Mouse (Mus musculus) activated CD4-positive, CD25-positive, alpha-beta regulatory T cell, adult 9 weeks (primary cell): ENCODE measurements around the gene Shmt2. TPM values are rescaled to one million over a fixed set of nuclear protein-coding genes. Genes with fewer than 3 reads are reported as not detected.

Experiments used
- polyA plus RNA-seq: library from polyadenylated mRNA; unstranded; fragments of 100-300 nt; shearing (Covaris generic); gene quantifications from one replicate; pipeline ENCODE4 v1.2.1, GENCODE M21; 2017

Gene Shmt2
- polyA plus RNA-seq, result 95.5 TPM

GRCm38 (mm10) chr10:127522088-127522581, at the start of gene Shmt2:
TSS of gene Shmt2 (minus strand) at chr10:127522444.

GRCm38 (mm10) chr10:127534036-127534928, 12.0 kb upstream of the Shmt2 start, which contains the start of gene Nxph4:
TSS of gene Nxph4 (minus strand) at chr10:127534559.

GRCm38 (mm10) chr10:127514764-127515163, 7.5 kb downstream of the Shmt2 start, which contains the start of gene Ndufa4l2:
TSS of gene Ndufa4l2 (plus strand) at chr10:127514967.

GRCm38 (mm10) chr10:127500894-127501893, 21.1 kb downstream of the Shmt2 start, which contains the start of gene Stac3:
TSS of gene Stac3 (plus strand) at chr10:127501686.

Other genes starting within 250 kb of the Shmt2 start
- 9.3 TPM for gene Mbd6, start 233.4 kb downstream of the Shmt2 start, polyA plus RNA-seq
- 71.0 TPM for gene Mars, start 210.7 kb downstream of the Shmt2 start, polyA plus RNA-seq
- 139 TPM for gene Arhgap9, start 200.5 kb downstream of the Shmt2 start, polyA plus RNA-seq
- 0.49 TPM for gene Gli1, start 180.5 kb downstream of the Shmt2 start, polyA plus RNA-seq
- gene Inhbe, start 168.0 kb downstream of the Shmt2 start, polyA plus RNA-seq, result not detected
- not detected for gene Inhbc, start 152.0 kb downstream of the Shmt2 start, polyA plus RNA-seq
- gene R3hdm2, start 142.1 kb downstream of the Shmt2 start, polyA plus RNA-seq, result 13.2 TPM
- 0.49 TPM for gene Stac3, start 20.8 kb downstream of the Shmt2 start, polyA plus RNA-seq
- gene Ndufa4l2, start 7.5 kb downstream of the Shmt2 start, polyA plus RNA-seq, result not detected
- gene Nxph4, start 12.1 kb upstream of the Shmt2 start, polyA plus RNA-seq, result not detected
- gene Lrp1, start 98.7 kb upstream of the Shmt2 start, polyA plus RNA-seq, result 1.4 TPM
- gene Stat6, start 120.5 kb upstream of the Shmt2 start, polyA plus RNA-seq, result 291 TPM
- gene Nemp1, start 144.5 kb upstream of the Shmt2 start, polyA plus RNA-seq, result 13.9 TPM
- 73.1 TPM for gene Nab2, start 146.1 kb upstream of the Shmt2 start, polyA plus RNA-seq
- gene Myo1a, start 182.7 kb upstream of the Shmt2 start, polyA plus RNA-seq, result 0.11 TPM
- not detected for gene Tac2, start 202.0 kb upstream of the Shmt2 start, polyA plus RNA-seq
- gene Zbtb39, start 217.1 kb upstream of the Shmt2 start, polyA plus RNA-seq, result 0.28 TPM
- gene Gpr182, start 229.3 kb upstream of the Shmt2 start, polyA plus RNA-seq, result 0.09 TPM
- 0.17 TPM for gene Rdh1, start 237.3 kb upstream of the Shmt2 start, polyA plus RNA-seq
- 0.13 TPM for gene Rdh16f1, start 237.3 kb upstream of the Shmt2 start, polyA plus RNA-seq